Mouse (Mus musculus) effector memory CD4-positive, alpha-beta T cell, adult 5 months (primary cell): ENCODE data around the gene Trp53i13. TPM values are rescaled to one million over a fixed set of nuclear protein-coding genes. Genes with fewer than 3 reads are reported as not detected.

Source experiments
- polyA plus RNA-seq: library from polyadenylated mRNA; unstranded; fragments of 100-300 nt; shearing (Covaris generic); gene quantifications from one replicate; pipeline ENCODE4 v1.2.1, GENCODE M21; 2017

Gene Trp53i13
- 26.4 TPM for polyA plus RNA-seq

GRCm38 (mm10) chr11:77515637-77516552, at the start of gene Trp53i13:
Gene Trp53i13, minus strand, starts transcription at chr11:77515980.

GRCm38 (mm10) chr11:77519043-77519442, 3.3 kb upstream of the Trp53i13 start, which contains the start of gene Gm10392:
Gene Gm10392, minus strand, starts transcription at chr11:77519198.

GRCm38 (mm10) chr11:77514832-77515636, 746 bp downstream of the Trp53i13 start, which contains the start of gene Abhd15:
Gene Abhd15, plus strand, starts transcription at chr11:77515121.

GRCm38 (mm10) chr11:77493512-77494343, 22.1 kb downstream of the Trp53i13 start, which contains the start of gene Git1:
Gene Git1, plus strand, starts transcription at chr11:77493562.

GRCm38 (mm10) chr11:77489591-77490235, 26.1 kb downstream of the Trp53i13 start, which contains the start of gene Ankrd13b:
Gene Ankrd13b, minus strand, starts transcription at chr11:77489678.

GRCm38 (mm10) chr11:77462283-77463100, 53.3 kb downstream of the Trp53i13 start, which contains the start of gene Coro6:
Gene Coro6, plus strand, starts transcription at chr11:77462411.

Other genes with a start within 250 kb of the Trp53i13 start
- 0.14 TPM for gene Coro6, start 53.6 kb downstream of the Trp53i13 start, polyA plus RNA-seq
- 3.9 TPM for gene Ankrd13b, start 26.3 kb downstream of the Trp53i13 start, polyA plus RNA-seq
- 39.8 TPM for gene Git1, start 22.4 kb downstream of the Trp53i13 start, polyA plus RNA-seq
- 3.1 TPM for gene Abhd15, start 859 bp downstream of the Trp53i13 start, polyA plus RNA-seq
- gene Gm10392, start 3.2 kb upstream of the Trp53i13 start, polyA plus RNA-seq: 0.24 TPM
- gene Taok1, start 91.8 kb upstream of the Trp53i13 start, polyA plus RNA-seq: 9.8 TPM
- 86.8 TPM for gene Nufip2, start 170.2 kb upstream of the Trp53i13 start, polyA plus RNA-seq
- 0.36 TPM for gene Cryba1, start 209.3 kb upstream of the Trp53i13 start, polyA plus RNA-seq
- gene Myo18a, start 247.3 kb upstream of the Trp53i13 start, polyA plus RNA-seq: 40.8 TPM